Mouse (Mus musculus): Measurements from ENCODE around the gene Olfr835.

Olfr835 gene

DNA sequence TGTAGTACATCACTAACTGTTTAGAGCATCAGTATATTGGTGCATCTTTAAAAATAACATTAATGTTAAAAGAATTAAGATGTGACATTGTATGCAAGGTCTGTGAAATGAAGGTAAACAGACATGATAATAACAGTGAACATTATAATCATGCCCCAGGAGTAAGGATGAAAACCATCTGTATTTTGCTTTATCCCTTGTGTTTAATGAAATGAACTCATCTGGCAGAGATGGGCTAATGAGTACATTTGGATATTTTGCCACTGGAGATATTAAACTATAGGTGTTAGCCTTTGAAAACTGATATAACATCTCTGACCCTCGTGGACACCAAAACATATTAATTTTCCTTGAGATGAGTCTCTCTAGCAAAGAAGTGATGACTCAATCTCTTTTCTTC lies at the start of gene Olfr835:
Gene Olfr835 (plus strand): TSS at position 301 of the 400 bp plus-strand sequence.
- no peak for DNase-seq (ENCODE audit: low read depth in 1 of 2, low spot score in 2 of 2)

DNA sequence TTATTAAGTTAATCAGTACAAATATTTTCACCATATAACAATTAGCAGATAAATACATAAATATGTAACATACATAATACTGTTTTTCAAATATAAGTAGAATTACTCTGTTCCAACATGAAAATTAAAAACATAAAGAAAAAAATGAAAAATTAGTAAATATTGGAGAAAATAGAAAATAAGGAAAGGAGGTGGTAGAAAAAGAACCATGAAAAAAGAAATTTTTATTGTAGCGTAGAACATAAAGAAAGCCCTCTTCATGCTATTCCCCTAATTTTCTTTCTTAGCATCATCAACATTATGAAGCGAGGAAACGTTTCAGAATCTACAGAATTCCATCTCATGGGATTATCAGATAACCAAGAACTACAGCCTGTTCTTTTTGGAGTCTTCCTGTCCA lies 44.8 kb upstream of the Olfr835 start, which contains the start of gene Olfr834:
Gene Olfr834 (plus strand): TSS at position 301 of the 400 bp plus-strand sequence.
- no peak for DNase-seq (ENCODE audit: low read depth in 1 of 2, low spot score in 2 of 2)

DNA sequence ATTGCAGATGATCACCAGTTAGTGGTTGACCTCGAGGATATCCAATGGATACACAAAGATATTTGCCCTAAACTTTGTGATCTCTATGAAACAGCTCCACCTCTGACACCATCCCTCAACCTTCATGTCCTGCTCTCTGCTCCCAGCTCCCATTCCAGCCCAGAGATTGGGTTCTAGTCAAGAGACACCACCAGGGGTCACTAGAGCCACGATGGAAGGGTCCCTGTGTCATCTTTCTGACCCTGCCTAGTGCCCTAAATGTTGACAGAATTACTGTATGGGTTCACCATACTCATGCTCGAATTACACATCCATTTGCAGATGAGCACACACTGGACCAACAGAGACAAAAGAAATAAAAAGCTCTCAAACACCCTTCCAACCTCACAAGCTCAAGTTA lies 52.5 kb downstream of the Olfr835 start:
- DNase-seq (ENCODE audit: low read depth in 1 of 2, low spot score in 2 of 2) = no peak
